Mouse (Mus musculus): ENCODE measurements at regions not wholly inside any gene's neighbourhood (a gene's known extent, or its start where the extent isn't known, plus 50 kb on each side); places are given as distances from the start of the nearest gene placed in this dataset.
A peak's percentile ranks its signal among the peaks of the same experiment; 100 is the strongest.

- DNase-seq (ENCODE audit: low spot score in 2 of 2): no peak
Observed at GRCm38 (mm10) chr4:57362652-57363051, 61.0 kb upstream of the Ptpn3 start.

- DNase-seq (ENCODE audit: low spot score in 2 of 2): peak; percentile 32 to 81
Observed at GRCm38 (mm10) chr4:57369736-57370373, 64.2 kb upstream of the Palm2 start.

- DNase-seq (ENCODE audit: low spot score in 2 of 2): no peak
Observed at GRCm38 (mm10) chr4:57377872-57378271, 56.2 kb upstream of the Palm2 start.

- no peak for DNase-seq (ENCODE audit: low spot score in 2 of 2)
Observed at GRCm38 (mm10) chr4:57380063-57380800, 53.8 kb upstream of the Palm2 start.

GRCm38 (mm10) chr4:57381306-57381705, 52.7 kb upstream of the Palm2 start:
- no peak for DNase-seq (ENCODE audit: low spot score in 2 of 2)

Data from left cerebral cortex, adult 9 months (tissue).